Mouse (Mus musculus) heart, adult 11 months (tissue): ENCODE results near the gene Hmga1b.

Experiments
- DNase-seq: peaks from one replicate; pipeline ENCODE4 v3.0.0; 2022

Hmga1b gene

GRCm38 (mm10) chr11:120762672-120763041, at the start of gene Hmga1b:
Gene Hmga1b, plus strand, starts transcription at chr11:120762794.
- peak; percentile 83 for DNase-seq

DNA sequence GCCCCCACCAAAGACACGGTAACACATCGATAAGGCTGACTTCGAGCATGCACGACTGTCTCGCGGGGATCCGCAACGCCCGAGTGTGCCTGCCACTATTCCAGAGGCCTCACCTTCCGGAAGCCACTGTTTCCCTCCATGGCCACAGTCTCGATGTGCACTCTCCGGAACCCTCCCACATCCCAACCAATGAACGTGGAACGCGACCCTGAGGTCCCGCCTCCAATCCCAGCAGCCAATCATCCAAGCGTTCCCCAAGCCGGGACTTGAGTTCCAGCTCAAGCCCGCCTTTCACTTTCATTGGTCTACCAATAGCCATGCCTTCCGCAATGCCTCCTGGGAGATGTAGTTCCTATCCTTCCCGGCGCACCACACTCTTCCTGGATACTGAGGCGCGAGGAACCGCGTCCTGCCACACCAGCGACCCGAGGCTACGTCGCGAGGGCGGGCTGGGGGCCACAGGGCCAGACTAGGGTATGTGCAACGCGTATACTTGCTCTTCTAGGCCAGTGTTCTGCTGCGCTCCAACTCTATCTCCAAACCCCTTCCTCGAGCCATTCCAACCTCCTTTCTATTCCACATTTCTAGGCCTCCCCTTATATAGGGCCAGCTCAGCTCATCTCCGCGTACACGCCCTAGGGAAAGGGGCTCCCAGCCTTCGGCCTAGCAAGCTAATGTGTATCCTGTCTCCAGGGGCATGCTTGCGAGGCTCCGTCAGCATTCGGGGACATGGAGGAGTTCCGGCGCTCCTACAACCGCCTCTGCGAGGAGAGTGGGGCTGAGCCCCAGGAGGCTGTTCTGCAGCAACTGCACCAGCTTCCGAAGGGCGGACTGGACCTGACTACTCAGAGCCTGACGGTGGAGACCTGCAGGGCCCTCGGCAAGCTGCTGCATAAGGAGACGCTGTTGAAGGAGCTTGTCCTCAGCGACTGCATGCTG, 48.7 kb upstream of the Hmga1b start, which contains the start of the genes Cenpx and Lrrc45:
TSS of gene Cenpx (minus strand) at position 159 of the 939 bp plus-strand sequence.
TSS of gene Lrrc45 (plus strand) at position 346 of the 939 bp plus-strand sequence.
- DNase-seq: peak; percentile 100

DNA sequence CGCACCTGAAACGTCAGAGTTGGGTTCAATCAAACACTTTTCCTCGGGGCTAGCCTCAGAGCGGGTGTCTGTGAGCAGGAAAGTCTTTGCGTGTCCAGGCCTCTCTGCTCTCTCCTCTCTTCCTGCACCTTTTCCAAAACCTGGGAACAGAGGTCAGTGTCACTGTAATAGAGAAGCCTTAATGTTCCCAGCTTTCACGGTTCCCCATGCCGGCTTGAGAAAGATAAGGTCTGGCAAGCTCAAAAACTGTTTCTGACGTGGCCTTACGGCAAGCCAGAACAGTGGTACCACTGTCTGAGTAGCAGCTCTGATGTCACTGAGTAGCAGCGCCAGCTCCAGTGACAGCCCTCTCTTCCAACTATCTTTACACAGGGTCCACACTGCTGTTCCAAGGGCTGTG, 48.0 kb upstream of the Hmga1b start:
- DNase-seq: no peak

DNA sequence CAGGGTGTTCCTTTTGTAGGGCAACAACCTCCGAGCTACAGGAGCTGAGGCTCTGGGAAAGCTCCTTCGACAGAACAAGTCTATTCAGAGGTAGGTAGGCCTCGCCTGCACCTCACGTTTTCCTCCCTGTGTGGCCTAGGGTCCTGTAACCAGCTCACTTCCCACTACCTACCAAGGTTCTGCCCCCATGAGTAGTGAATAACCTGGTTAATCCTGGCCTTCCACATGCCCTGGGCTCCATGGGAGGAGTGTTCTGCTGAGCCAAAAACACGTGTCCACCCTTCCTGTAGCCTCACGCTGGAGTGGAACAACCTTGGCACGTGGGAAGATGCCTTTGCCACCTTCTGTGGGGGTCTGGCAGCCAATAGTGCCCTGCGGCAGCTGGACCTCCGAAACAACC, 47.5 kb upstream of the Hmga1b start:
- DNase-seq: peak; percentile 93

DNA sequence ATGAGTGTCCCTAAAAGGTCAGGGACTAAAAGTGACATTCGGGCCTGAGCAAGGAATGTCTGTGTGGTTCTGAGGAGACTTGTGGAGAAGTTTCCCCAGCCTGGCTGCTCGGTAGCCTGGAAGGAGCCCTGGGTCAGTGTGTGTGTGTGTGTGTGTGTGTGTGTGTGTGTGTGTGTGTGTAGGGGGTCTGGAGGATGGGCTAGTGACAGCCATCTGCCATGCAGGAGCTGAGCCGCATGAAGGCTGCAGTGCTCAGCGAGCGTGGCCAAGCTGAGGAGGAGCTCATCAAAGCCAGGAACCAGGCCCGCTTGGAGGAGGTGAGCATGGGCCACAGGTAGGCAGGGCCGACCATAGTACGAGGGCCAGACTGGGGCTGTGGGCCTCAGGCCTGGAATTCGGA, 43.4 kb upstream of the Hmga1b start:
- DNase-seq: no peak

DNA sequence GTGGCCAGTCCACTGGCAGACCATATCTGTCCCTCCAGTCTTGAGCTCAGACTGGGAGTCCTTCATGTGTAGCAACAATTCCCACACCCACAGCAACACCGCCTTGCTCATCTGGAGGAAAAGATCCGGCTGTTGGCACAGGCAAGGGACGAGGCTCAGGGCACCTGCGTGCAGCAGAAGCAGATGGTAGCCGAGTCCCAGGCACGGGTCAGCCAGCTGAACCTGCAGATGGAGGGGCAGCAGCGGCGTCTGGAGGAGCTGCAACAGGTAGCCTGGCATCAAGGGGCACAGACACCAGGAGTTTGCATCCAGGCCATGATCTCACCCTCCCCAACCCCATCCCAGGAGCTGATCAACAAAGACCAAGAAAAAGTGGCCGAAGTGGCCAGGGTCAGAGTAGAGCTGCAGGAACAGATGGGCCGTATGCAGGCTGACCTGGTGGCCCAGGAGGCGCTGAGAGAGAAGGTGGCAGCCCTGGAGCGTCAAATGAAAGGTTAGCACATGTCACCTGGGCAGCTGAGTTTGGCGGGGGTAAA, 42.7 kb upstream of the Hmga1b start:
- peak; percentile 94 for DNase-seq

DNA sequence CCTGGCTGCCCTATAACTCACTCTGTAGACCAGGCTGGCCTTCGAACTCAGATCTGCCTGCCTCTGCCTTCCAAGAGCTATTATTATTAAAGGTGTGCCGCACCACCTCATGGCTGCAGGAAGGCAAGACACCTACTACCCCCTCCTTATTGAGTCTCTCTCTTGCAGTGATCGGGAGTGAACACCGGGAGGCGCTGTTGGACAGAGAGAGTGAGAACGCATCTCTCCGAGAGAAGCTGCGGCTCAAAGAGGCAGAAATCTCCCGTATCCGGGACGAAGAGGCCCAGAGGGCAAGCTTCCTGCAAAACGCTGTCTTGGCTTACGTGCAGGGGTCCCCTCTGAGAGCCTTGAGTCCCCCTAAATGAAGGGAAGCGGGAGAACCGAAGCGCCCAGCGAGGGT, 42.1 kb upstream of the Hmga1b start:
- peak; percentile 97 for DNase-seq

- peak; percentile 97 for DNase-seq
Measured at GRCm38 (mm10) chr11:120721124-120722066, 41.2 kb upstream of the Hmga1b start, which contains the start of gene Rac3. Gene Rac3, plus strand, starts transcription at chr11:120721470.

DNA sequence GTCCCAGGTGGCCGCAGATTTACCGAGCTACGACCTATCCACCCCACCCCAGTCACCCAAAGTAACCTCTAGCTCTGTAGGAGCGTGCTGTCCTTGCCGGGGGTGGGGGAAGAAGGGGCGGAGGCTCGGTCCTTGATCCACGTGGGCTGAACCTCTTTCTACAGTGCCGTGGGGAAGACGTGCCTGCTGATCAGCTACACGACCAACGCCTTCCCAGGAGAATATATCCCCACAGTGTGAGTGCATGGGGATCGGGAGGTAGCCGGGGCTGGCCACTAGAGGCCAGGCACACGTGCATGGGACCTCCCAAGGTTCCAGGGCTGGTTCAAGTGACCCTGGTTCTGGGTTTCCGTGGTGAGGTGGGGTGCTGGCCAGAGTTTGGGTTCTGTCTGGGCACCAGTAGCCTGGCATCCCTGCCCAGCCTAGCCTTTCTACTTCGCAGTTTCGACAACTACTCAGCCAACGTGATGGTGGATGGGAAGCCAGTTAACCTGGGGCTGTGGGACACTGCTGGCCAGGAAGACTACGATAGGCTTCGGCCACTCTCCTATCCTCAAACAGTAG, 40.4 kb upstream of the Hmga1b start:
- peak; percentile 93 for DNase-seq

DNA sequence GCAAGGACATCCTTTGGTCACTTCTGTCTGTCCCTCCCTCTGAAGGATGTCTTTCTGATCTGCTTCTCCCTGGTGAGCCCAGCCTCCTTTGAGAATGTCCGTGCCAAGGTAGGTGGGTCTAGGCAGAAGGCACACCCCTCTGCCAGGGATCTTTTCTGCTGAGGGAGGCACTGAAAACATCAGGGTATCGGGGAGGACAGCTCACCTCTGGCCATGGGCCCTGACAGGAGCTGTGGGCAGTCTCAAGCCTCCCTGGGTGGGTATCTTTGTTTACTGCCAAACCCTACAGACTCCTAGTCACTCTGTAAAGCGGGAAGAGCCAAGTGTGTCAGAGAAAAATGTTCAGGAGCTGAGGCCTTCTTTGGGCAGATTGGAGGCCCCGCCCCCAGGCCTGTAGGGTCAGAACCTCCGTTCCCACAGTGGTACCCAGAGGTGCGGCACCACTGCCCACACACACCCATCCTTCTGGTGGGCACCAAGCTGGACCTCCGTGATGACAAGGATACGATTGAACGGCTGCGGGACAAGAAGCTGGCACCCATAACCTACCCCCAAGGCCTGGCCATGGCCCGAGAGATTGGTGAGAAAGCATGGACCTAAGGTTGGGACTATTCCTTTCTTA, 39.7 kb upstream of the Hmga1b start:
- peak; percentile 91 for DNase-seq

GRCm38 (mm10) chr11:120723509-120723908, 39.1 kb upstream of the Hmga1b start:
- peak; percentile 91 for DNase-seq

DNA sequence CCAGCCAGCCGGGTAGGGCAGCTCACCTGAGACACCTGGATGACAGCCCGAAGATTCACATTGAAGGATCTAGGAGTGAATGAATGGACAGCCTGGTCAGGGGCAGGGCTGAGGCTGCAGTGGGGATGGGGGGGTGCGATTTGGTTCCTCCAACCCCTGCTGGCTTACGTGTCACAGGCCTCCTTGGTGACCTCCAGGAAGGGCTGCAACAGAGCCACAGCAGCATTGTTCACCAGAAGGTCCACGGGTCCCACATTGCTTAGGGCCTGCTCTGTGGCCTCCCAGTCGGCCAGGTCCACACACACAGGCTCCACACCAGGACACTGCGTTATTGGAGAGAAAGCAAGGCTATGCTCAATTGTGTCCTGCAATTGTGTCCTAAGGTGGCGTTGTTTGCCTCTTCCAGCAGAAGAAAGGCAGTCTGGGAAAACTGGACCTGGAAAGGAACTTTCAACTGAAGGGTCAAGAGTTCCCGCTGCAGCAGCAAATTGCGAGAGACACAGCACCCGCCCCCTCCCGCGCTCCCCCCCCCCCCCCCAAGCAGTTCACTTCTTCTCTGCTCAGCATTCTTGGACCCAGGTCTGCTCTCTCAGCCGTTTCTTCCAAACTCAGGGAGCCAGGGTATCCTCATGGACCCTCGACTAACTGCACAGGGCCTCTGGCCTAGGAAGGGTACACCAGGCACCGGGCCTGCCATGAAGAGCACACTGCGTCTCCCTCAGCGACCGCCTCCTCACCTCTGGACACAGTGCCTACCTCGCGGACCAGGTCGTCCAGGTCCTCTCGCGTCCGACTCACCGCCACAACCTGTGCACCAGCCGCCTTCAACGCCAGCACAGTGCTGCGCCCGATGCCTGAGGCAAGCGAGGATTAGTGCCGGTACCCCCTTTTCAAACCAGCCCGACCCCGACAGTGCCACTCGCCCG, 36.1 kb upstream of the Hmga1b start:
- DNase-seq: peak; percentile 92

DNA sequence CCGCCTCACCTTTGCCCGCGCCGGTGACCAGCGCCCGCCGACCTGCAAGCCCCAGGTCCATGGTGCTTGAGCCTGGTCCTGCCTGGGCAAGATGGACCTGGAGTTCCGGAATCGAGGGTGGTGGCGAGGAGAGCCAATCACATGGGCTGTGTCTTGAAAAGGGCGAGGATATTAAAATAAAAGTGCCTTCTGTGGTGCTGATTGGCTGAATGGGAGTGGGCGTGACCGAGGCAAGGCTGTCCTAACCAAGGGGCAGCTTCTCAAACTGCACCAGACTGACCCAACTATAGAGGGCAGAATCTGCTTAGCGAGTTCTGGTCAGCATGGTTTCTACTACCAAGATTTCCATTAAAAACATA, 35.4 kb upstream of the Hmga1b start, which contains the start of gene Dcxr:
TSS of gene Dcxr (minus strand) at position 113 of the 359 bp plus-strand sequence.
- peak; percentile 100 for DNase-seq

GRCm38 (mm10) chr11:120727564-120727963, 35.0 kb upstream of the Hmga1b start:
- no peak for DNase-seq

- DNase-seq: peak; percentile 91
Measured at GRCm38 (mm10) chr11:120728530-120729240, 33.9 kb upstream of the Hmga1b start.

- peak; percentile 97 for DNase-seq
Measured at GRCm38 (mm10) chr11:120729432-120730050, 33.1 kb upstream of the Hmga1b start.

DNA sequence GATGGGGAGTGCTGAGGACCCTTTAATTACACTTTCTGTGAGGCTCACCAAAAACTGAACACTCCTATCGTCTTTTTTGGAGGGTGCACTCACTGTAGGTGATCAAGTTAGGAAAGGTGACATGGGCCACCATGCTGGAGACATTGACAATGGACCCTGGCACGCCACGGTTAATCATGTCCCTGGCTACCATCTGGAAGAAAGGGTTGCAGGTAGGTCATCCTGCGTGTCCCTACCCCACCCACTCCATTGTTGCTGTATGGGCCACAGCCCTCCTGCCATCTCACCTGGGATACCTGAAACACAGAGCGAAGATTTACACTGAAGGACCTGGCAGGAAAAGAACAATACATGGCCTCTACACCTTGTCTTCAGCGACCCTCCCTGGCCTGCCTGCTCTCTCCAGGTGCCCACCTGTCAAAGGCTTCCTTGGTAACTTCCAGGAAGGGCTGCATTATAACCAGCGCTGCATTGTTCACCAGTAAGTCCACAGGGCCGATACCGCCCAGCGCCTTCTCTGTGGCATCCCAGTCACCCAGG, 32.2 kb upstream of the Hmga1b start:
- DNase-seq: peak; percentile 91

- DNase-seq: peak; percentile 88
Measured at GRCm38 (mm10) chr11:120731395-120731794, 31.2 kb upstream of the Hmga1b start.
